Mouse (Mus musculus): ENCODE measurements around the gene Frem1.

DNA sequence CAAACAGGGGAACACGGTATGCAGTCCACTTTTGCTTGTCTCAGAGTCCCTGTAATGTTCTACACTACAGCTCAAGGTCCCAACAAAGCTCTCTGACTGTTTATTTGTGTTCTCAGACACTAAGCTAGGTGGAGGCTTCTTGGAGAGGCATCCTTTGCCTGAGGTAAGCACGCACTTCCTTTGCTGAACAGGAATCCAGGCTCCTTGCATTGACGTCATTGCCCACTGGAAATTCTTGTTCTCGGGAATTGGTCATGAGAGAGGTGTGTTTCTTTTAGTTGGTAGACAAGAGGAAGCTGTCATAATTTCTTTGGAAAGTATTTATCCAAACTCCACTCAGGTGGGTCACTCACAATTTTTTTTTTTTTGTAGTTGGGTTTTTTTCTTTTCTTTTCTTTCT is 176.6 kb downstream of the Frem1 start:
- no peak for TF ChIP-seq POLR2A (IDR thresholded peaks at IDR 0.05; ENCODE audit: borderline replicate concordance, control insufficient read depth, low read depth, low read length)
- no peak for TF ChIP-seq CTCF (IDR thresholded peaks at IDR 0.05; ENCODE audit: control insufficient read depth, insufficient read depth, low read length)

Data from bone marrow, adult 2 months (tissue).